Mouse (Mus musculus) midbrain, embryonic 12.5 days (tissue): ENCODE measurements at regions not wholly inside any gene's neighbourhood (a gene's known extent, or its start where the extent isn't known, plus 50 kb on each side); places are given as distances from the start of the nearest gene placed in this dataset.

Experiments used
- ATAC-seq: fragments of 200-750 bp; cut with Nextera tagmentation; 2 replicates; pipeline ENCODE4 v1.8.0; 2017; ENCODE audit warnings: low read depth, moderate TSS enrichment, moderate library complexity; ENCODE audit not compliant: low FRiP score
- H3K27ac ChIP-seq: fragments of 300-500 bp; sonication (generic); replicated peaks from 2 replicates; pipeline ENCODE4 v1.5.1; 2016; ENCODE audit warnings: mild to moderate bottlenecking
- H3K27me3 ChIP-seq: fragments of 300-500 bp; sonication (generic); 2 replicates; pipeline ENCODE4 v1.6.1; 2016; ENCODE audit warnings: mild to moderate bottlenecking
- H3K36me3 ChIP-seq: fragments of 300-500 bp; sonication (generic); 2 replicates; pipeline ENCODE4 v1.6.1; 2016
- H3K4me1 ChIP-seq: fragments of 300-500 bp; sonication (generic); 2 replicates; pipeline ENCODE4 v1.6.1; 2016
- H3K4me2 ChIP-seq: fragments of 300-500 bp; sonication (generic); replicated peaks from 2 replicates; pipeline ENCODE4 v1.6.1; 2016; ENCODE audit warnings: mild to moderate bottlenecking, moderate library complexity
- H3K4me3 ChIP-seq: fragments of 300-500 bp; sonication (generic); 2 replicates; pipeline ENCODE4 v1.5.1; 2016; ENCODE audit warnings: mild to moderate bottlenecking
- H3K9ac ChIP-seq: fragments of 300-500 bp; sonication (generic); replicated peaks from 2 replicates; pipeline ENCODE4 v1.6.1; 2016; ENCODE audit warnings: mild to moderate bottlenecking, moderate library complexity
- H3K9me3 ChIP-seq: fragments of 300-500 bp; sonication (generic); 2 replicates; pipeline ENCODE4 v1.6.1; 2016; ENCODE audit warnings: mild to moderate bottlenecking
- WGBS: fragments of 180-500 bp; shearing (Covaris S2); methylation state at CpG from one replicate; pipeline ENCODE4 v1.1.7; 2016; 5-methylcytosine and 5-hydroxymethylcytosine counted together

GRCm38 (mm10) chr2:170675731-170676130 is 55.9 kb upstream of the Dok5 start:
- Histone ChIP-seq H3K9ac (no peak overlapping the region), H3K36me3 (no peaks in the 10 kb centered on the region), H3K27ac (no peak overlapping the region), H3K4me3 (no peak overlapping the region), H3K9me3 (peaks cover 15% of the 10 kb centered on the region), H3K4me1 (no peaks in the 10 kb centered on the region), H3K27me3 (no peaks in the 10 kb centered on the region), H3K4me2 (no peak overlapping the region)
- no peak for ATAC-seq
- 89% methylated on average over 10 of the region's 10 CpGs for WGBS

- Histone ChIP-seq H3K9ac (no peak overlapping the region), H3K27me3 (no peaks in the 10 kb centered on the region), H3K27ac (no peak overlapping the region), H3K9me3 (peaks cover 15% of the 10 kb centered on the region), H3K36me3 (no peaks in the 10 kb centered on the region), H3K4me2 (no peak overlapping the region), H3K4me1 (no peaks in the 10 kb centered on the region), H3K4me3 (no peak overlapping the region)
- WGBS, result 83% methylated on average over 6 of the region's 6 CpGs
- ATAC-seq, result no peak
These were observed 57.9 kb upstream of the Dok5 start for GRCm38 (mm10) chr2:170673683-170674082.

GRCm38 (mm10) chr2:170672789-170673188 is 58.8 kb upstream of the Dok5 start:
- WGBS, result 81% methylated on average over 1 of the region's 1 CpGs
- Histone ChIP-seq H3K27ac (no peak overlapping the region), H3K9me3 (peaks cover 15% of the 10 kb centered on the region), H3K27me3 (no peaks in the 10 kb centered on the region), H3K4me3 (no peak overlapping the region), H3K9ac (no peak overlapping the region), H3K36me3 (no peaks in the 10 kb centered on the region), H3K4me2 (no peak overlapping the region), H3K4me1 (0 out of 2 replicates have a peak, but pooled peaks cover under 1% of the 10 kb centered on the region)
- ATAC-seq, result no peak

- no peak overlapping the region for H3K4me2 ChIP-seq
- no peak for ATAC-seq
- no peak overlapping the region for H3K9ac ChIP-seq
- H3K36me3 ChIP-seq, result no peaks in the 10 kb centered on the region
- 92% methylated on average over 12 of the region's 12 CpGs for WGBS
- 0 out of 2 replicates have a peak, but pooled peaks cover 2% of the 10 kb centered on the region for H3K4me1 ChIP-seq
- no peak overlapping the region for H3K27ac ChIP-seq
- H3K27me3 ChIP-seq, result no peaks in the 10 kb centered on the region
- peaks cover 4% of the 10 kb centered on the region; the same call in 1 of the 2 replicates for H3K9me3 ChIP-seq
- no peak overlapping the region for H3K4me3 ChIP-seq
These were observed 62.6 kb upstream of the Dok5 start for GRCm38 (mm10) chr2:170668960-170669359.

- H3K27me3 ChIP-seq, result no peaks in the 10 kb centered on the region
- no peak overlapping the region for H3K27ac ChIP-seq
- ATAC-seq, result no peak
- H3K36me3 ChIP-seq, result no peaks in the 10 kb centered on the region
- WGBS, result 81% methylated on average over 6 of the region's 6 CpGs
- peaks cover 4% of the 10 kb centered on the region; the same call in 1 of the 2 replicates for H3K9me3 ChIP-seq
- no peak overlapping the region for H3K9ac ChIP-seq
- H3K4me2 ChIP-seq, result no peak overlapping the region
- 0 out of 2 replicates have a peak, but pooled peaks cover 2% of the 10 kb centered on the region for H3K4me1 ChIP-seq
- H3K4me3 ChIP-seq, result no peak overlapping the region
These were observed 63.1 kb upstream of the Dok5 start for GRCm38 (mm10) chr2:170668497-170668896.

GRCm38 (mm10) chr2:170662069-170662980 is 60.5 kb upstream of the 4930470P17Rik start:
- H3K36me3 ChIP-seq, result no peaks in the 10 kb centered on the region
- 72% methylated on average over 25 of the region's 25 CpGs for WGBS
- no peaks in the 10 kb centered on the region for H3K27me3 ChIP-seq
- H3K9me3 ChIP-seq, result no peaks in the 10 kb centered on the region
- no peak overlapping the region for H3K9ac ChIP-seq
- peaks cover 37% of the 10 kb centered on the region for H3K4me1 ChIP-seq
- H3K4me3 ChIP-seq, result no peak overlapping the region
- no peak for ATAC-seq
- peak overlapping the region; percentile 54; the same call in 1 of the 2 replicates for H3K27ac ChIP-seq
- H3K4me2 ChIP-seq, result no peak overlapping the region

- Histone ChIP-seq H3K27ac (no peak overlapping the region), H3K4me2 (no peak overlapping the region), H3K27me3 (no peaks in the 10 kb centered on the region; the same call in 1 of the 2 replicates), H3K36me3 (no peaks in the 10 kb centered on the region), H3K4me1 (peaks cover 41% of the 10 kb centered on the region), H3K9me3 (no peaks in the 10 kb centered on the region), H3K9ac (no peak overlapping the region), H3K4me3 (no peak overlapping the region)
- 33% methylated on average over 8 of the region's 8 CpGs for WGBS
- no peak for ATAC-seq
These were observed 57.5 kb upstream of the 4930470P17Rik start for GRCm38 (mm10) chr2:170659291-170659690.

- WGBS, result 62% methylated on average over 7 of the region's 7 CpGs
- H3K36me3 ChIP-seq, result no peaks in the 10 kb centered on the region
- H3K4me1 ChIP-seq, result peaks cover 47% of the 10 kb centered on the region
- H3K4me3 ChIP-seq, result no peak overlapping the region
- no peak overlapping the region for H3K9ac ChIP-seq
- H3K27me3 ChIP-seq, result no peaks in the 10 kb centered on the region; the same call in 1 of the 2 replicates
- no peak overlapping the region for H3K4me2 ChIP-seq
- no peaks in the 10 kb centered on the region for H3K9me3 ChIP-seq
- ATAC-seq, result no peak
- H3K27ac ChIP-seq, result peak overlapping the region; percentile 65
These were observed 56.7 kb upstream of the 4930470P17Rik start for GRCm38 (mm10) chr2:170658520-170658919.

GRCm38 (mm10) chr2:170657821-170658221 is 56.0 kb upstream of the 4930470P17Rik start:
- Histone ChIP-seq H3K27me3 (no peaks in the 10 kb centered on the region; the same call in 1 of the 2 replicates), H3K9ac (no peak overlapping the region), H3K4me2 (peak overlapping the region; percentile 19), H3K27ac (peak overlapping the region; percentile 65), H3K36me3 (no peaks in the 10 kb centered on the region), H3K4me1 (peaks cover 51% of the 10 kb centered on the region), H3K4me3 (no peak overlapping the region), H3K9me3 (no peaks in the 10 kb centered on the region)
- 1% methylated on average over 7 of the region's 7 CpGs for WGBS
- peak; percentile 52 for ATAC-seq

- 96% methylated on average over 11 of the region's 11 CpGs for WGBS
- Histone ChIP-seq H3K27ac (no peak overlapping the region), H3K27me3 (no peaks in the 10 kb centered on the region; the same call in 1 of the 2 replicates), H3K9ac (no peak overlapping the region), H3K36me3 (no peaks in the 10 kb centered on the region), H3K4me3 (no peak overlapping the region), H3K4me2 (no peak overlapping the region), H3K9me3 (peaks cover 5% of the 10 kb centered on the region; the same call in 1 of the 2 replicates), H3K4me1 (peaks cover 11% of the 10 kb centered on the region)
- ATAC-seq, result no peak
These were observed 50.3 kb upstream of the 4930470P17Rik start for GRCm38 (mm10) chr2:170652128-170652527.
